In genomic region chr2:73485236-73486119, GRCm38 (mm10) we compare ENCODE assay signal across 8 mouse cellular contexts. TPM values are rescaled to one million over a fixed set of nuclear protein-coding genes. Genes with fewer than 3 reads are reported as not detected.
A peak's percentile ranks its signal among the peaks of the same experiment; 100 is the strongest.
DNase-seq lines count a peak whose midpoint lies in the region; ATAC-seq lines count a peak whose summit lies in the region.

No protein-coding gene starts in this region.

- H3K9ac ChIP-seq in neural tube, embryonic 13.5 days, result 0 out of 2 replicates have a peak overlapping the region, but pooled peaks have one; percentile 8
- H3K9ac ChIP-seq in limb, embryonic 15.5 days, result peak overlapping the region; percentile 10; the same call in 1 of the 2 replicates

- no peaks in the 10 kb centered on the region for H3K27me3 ChIP-seq in neural tube, embryonic 13.5 days
- H3K27me3 ChIP-seq in limb, embryonic 15.5 days, result no peaks in the 10 kb centered on the region

- intact Hi-C loops in gastrocnemius, postnatal 36 days (cut with DNase I), result no loop called here

- H3K27ac ChIP-seq in neural tube, embryonic 13.5 days (replicated peaks), result peak overlapping the region; percentile 1; the same call in 1 of the 2 replicates
- peak overlapping the region; percentile 90 for H3K27ac ChIP-seq in limb, embryonic 15.5 days

- no peaks in the 10 kb centered on the region; the same call in 1 of the 2 replicates for H3K4me1 ChIP-seq in neural tube, embryonic 13.5 days (replicated peaks)
- peaks cover 59% of the 10 kb centered on the region for H3K4me1 ChIP-seq in limb, embryonic 15.5 days

- H3K9me3 ChIP-seq in neural tube, embryonic 13.5 days, result no peaks in the 10 kb centered on the region
- H3K9me3 ChIP-seq in limb, embryonic 15.5 days, result no peaks in the 10 kb centered on the region

- no peak for ATAC-seq in neural tube, embryonic 13.5 days (ENCODE audit: low read depth)
- ATAC-seq in limb, embryonic 15.5 days (ENCODE audit: insufficient number of reproducible peaks, low FRiP score, low TSS enrichment, low read depth), result peak; percentile 70; the same call in 1 of the 2 replicates

- 78% methylated on average over 26 of the region's 26 CpGs for WGBS in neural tube, embryonic 13.5 days
- WGBS in limb, embryonic 15.5 days, result 31% methylated on average over 26 of the region's 26 CpGs

- no peaks in the 10 kb centered on the region for H3K36me3 ChIP-seq in neural tube, embryonic 13.5 days
- no peaks in the 10 kb centered on the region for H3K36me3 ChIP-seq in limb, embryonic 15.5 days

- no peak overlapping the region for H3K4me3 ChIP-seq in neural tube, embryonic 13.5 days
- H3K4me3 ChIP-seq in limb, embryonic 15.5 days, result peak overlapping the region; percentile 28

- peak overlapping the region; percentile 20; the same call in 1 of the 2 replicates for H3K4me2 ChIP-seq in neural tube, embryonic 13.5 days
- peak overlapping the region; percentile 42 for H3K4me2 ChIP-seq in limb, embryonic 15.5 days

- no peak for DNase-seq in neural tube, embryonic 10.5 days (ENCODE audit: extremely low spot score, low spot score)
- peak; percentile 21 to 36 for DNase-seq in heart, adult 9 months (ENCODE audit: low spot score in 2 of 2)
- peak; percentile 61 for DNase-seq in spleen, adult 12 weeks (ENCODE audit: low spot score)
- DNase-seq in cerebellum, postnatal 10 days, result no peak
- DNase-seq in right cerebral cortex, postnatal 36 days (ENCODE audit: low spot score in 2 of 2), result no peak
- DNase-seq in gastrocnemius, postnatal 36 days, result no peak

RNA-seq across cellular contexts. Expression of gene Wipf1, which starts 44.1 kb away (rescaled TPM):
- polyA plus RNA-seq in neural tube, embryonic 13.5 days (2015; fragmentation: Nextera tagmentation; extraction: Ambion mirVana), result 3.7 and 4.3 TPM in 2 replicates
- 15.1 TPM in 2 replicates for polyA plus RNA-seq in limb, embryonic 15.5 days (2015; fragmentation: Nextera tagmentation; extraction: Ambion mirVana)
- total RNA-seq in gastrocnemius, postnatal 36 days (2021), result 1 to 10 TPM; 9.7 to 9.8 TPM

Comparison
In these comparisons a context has a peak if more than half of its experiments do, and no peak if none do; other contexts are left out.
1. DNase-seq: peak in heart, adult 9 months (2 of 2) and spleen, adult 12 weeks (single experiment); none in neural tube, embryonic 10.5 days (single experiment), cerebellum, postnatal 10 days (0 of 2), right cerebral cortex, postnatal 36 days (0 of 2) and gastrocnemius, postnatal 36 days (0 of 2).